Mouse (Mus musculus) c-Kit-negative CD71-positive TER-119-positive erythroid progenitor cells, embryonic 14.5 days (primary cell): ENCODE measurements around the gene Arl15.

Experiments
- DNase-seq: peaks from one replicate; pipeline ENCODE4 v3.0.0-alpha.2; 2013; ENCODE audit warnings: low read depth, low spot score

Gene Arl15

DNA sequence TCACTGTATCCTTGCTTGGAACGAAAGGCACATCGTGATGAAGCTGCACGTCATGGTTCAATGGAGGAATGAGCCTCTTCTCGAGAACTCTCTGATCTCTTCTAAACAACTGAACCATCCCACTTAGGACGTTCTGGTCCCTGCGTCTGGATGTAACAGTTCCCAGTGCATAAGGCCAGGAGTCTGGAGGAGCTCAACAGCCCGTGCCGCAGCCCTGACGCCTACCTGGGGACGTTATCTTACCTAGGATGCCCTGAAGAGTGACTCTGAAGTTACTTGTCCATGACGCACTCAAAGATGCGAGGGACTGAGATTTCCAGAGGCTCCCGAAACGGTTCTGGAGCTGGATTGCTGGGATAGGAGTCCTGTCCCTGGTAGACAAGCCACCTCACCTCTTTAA is 121.4 kb downstream of the Arl15 start:
- no peak for DNase-seq

DNA sequence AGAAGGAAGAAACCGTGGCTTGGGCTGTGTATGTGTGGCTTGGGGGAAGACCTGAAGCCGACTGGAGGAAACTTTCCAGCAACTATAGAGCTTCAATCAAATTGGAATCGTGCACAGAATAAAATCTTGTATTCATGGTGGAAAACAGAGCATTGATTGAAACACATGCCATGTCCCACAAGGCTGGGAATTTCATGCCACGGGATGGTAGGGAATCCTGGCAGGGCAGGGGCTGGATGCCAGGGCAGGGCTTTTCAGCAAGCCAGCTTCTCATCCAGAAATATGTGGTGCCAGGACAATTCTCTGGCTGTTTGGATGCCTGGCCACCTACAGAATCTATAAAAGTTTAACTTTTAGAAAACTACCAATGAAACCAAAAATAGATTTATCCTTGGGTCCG is 122.5 kb downstream of the Arl15 start:
- DNase-seq: no peak

DNA sequence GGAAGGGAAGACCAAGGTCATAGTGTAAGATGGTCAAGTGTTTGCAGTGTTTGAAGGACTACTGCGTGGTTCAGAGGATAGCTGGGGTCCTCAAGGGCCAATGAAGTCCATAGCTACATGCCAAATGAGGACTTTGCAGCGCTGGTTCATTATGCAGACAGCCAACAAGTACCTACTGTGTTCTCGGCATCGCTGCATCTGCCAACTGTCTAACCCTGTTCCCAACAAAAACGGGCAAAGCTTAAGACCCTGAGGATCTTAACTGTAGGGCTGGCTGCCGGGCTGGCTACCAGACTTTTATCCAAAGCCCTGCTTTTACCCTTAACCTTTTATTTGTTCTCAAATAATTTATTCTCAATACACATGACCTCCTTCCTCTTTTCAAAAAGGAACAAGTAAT is 123.1 kb downstream of the Arl15 start:
- no peak for DNase-seq

DNA sequence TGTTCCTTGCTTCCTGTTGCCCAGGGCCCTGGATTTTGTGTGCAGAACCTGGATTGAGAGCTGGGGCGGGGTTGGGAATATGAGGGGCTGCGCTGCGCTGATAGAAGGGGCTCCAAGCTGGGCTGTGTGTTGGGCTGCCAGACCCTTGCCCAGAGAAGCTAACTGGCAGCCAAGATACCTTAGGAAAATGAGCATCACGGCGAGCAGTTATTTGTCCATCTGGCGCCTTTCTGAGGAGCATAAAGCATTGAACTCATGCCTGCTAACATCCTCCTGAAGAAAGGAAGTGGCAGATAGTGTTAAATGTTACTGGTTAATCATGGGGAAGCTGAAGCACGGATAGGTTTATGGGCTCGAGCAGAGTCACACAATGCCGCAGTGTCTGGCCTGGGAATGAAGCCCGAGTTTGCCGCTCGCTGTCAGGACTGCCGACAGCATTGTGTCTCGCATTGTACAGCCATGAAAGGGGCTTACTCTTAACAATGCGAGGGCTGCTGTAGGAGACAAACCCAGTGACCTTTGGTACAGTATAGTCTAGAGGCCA is 123.6 kb downstream of the Arl15 start:
- DNase-seq: no peak

DNA sequence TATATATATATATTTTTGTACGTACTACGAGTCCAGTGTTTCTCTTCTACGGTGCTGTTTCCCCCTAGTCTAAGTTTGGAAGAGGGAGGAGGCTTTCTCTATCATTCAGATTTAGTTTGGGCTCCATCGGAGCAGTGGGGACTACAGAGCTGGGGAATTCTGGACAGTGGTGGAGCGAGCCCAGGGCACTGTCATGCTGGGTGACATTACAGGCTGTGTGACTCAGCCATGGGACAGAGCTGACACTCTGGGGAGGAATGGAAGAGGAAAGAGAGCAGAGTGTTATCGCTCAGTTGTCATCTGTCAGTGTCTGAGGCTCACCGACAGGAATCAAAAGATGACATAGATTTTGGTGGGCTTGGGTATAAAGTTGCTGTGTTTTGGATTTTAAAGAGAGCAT is 124.4 kb downstream of the Arl15 start:
- DNase-seq: no peak

DNA sequence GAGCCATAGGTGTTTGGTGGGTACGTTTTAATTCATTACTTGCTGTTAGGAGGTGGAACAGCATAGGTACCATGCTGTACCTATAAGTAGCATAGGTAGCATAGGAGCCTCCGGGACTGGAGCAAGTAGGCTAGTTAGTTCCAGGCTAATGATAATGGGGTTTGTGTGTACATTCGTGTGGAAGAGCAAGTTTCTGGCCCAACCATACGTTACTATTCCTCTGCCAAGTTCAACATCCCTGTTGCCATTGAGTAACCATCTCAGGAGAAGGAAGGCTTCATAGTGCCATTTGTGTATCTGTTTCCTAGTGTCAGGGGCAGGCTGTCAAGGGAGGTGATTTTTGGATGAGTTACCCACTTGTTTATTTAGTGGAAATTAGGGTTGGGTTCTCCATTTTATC is 141.4 kb downstream of the Arl15 start:
- DNase-seq: no peak

DNA sequence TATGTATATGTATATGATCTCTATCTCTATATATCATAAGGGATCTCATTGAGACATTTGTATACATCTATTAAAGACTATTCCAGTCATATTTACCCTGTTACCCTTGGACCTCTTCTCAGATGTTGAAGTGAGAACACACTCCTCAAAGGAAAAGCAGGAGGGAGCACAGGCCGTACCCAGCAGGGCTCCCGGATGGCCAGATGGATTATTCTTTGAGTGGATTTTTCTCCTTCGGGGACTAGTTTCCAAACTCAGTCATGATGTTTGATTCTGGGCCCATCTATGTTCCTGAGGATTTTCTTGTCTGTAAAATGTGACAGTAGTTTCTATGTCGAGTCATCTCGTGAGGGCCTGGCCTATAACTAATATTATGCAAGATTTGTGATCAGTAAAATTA is 142.9 kb downstream of the Arl15 start:
- DNase-seq: no peak

DNA sequence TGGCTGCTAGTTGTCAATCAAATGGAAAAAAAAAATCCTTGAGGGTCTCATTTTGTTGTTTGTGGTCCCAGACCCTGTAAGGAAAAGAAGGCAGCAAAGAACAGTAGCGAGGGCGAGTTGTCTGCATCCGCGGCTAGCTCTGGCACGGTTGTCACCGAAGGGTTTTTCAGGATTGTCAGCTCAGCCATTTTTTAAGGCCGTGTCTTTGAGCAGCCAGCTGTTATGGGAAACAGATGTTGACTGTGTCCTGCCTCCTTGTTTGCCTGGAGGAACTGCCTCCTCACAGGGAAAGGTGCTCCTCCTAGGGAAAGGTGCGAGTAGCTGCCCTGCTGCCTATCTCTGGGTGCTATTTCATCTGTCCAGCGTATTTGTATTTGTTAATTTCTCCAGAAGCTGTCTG is 144.3 kb downstream of the Arl15 start:
- DNase-seq: no peak

DNA sequence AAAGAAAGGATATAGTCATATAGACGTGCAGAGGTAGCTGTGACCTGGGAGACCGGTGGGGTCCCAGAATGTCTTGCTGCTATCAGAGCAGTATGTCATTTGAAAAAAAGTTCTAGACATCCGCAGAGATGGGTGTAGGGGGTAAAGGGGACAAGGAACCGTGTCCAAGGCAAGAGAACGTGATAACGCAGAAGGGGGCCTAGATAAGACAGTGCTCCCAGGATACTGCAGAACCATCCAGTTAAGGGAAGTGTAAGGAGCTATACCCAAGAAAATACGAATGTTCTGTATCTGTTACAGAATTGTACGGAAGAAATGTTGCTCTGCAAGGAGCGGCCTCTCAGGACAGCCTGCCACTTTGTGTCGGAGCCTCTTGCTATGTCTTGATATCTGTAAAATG is 144.8 kb downstream of the Arl15 start:
- no peak for DNase-seq

DNA sequence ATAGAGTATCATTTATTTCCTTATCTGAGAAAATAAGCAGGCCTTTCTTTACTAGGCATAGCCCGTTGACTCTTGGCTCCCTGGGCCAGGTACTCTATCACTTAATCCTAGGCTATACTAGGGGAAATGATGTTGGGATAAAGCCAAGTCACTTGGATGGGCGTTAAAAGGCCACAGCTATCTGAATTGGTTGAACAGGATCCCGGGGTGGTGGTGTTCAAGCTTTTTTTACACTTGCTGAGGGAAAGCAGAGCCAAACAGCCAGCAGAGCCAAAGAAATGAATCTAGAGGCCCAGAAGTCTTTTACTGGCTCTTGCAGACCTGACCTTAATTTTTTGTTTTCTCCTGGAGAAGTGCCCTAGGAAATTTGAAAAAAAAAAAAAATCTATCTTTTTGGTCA is 145.4 kb downstream of the Arl15 start:
- DNase-seq: no peak

DNA sequence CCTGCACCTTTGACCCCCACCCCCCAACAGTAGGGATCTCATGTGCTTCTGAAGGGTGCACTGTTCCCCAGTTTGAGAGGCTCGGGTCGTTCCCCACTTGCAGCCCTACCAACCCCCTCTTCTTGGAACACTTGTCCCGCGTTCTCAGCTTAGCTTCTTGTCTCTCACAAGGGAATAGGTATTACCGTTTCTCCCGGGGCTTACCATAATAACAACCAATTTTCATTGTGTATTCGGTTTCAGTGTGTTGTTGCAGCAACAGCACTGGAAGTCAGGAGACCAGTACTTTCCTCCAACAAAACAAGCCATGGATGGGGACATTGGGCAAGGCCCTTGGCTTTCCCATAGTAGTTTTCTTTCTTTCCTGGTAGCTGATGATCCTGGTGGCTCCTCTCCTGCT is 145.8 kb downstream of the Arl15 start:
- DNase-seq: no peak

DNA sequence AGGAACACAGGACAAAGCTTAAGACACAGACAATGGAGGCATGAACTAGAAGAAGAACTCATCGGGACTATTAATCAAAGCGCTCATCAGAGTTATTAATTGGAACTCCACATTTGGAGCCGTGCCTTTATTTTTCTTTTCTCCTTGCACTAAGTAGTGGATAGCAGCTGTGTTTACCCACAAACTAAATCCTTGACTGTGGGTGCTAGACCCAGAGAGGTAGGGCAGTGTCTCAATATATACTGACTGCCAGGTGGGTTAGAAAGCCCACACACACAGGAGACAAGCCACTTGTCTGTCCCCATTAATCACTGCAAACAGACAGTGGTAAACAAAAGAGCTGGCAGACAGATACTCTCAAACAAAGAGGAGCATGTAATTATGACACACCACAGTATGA is 147.6 kb downstream of the Arl15 start:
- DNase-seq: no peak

DNA sequence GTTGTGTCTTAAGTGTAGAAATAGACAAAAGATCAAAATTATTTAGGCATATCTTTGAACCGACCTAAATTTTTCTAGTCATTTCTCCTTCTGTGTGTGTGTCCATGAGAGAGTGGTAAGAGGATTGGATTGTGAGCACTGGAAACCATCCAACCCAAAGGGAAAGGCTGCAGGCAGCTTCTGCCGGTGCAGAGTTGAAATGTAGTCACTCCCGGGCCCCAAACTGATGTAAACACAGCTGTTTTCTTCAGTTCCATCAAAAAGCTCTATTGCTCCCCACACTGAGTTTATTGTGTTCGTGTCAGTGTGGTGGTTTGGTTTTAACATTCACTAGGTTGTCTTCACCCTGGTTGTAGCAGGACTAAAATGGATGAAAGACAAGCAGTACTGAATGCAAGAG is 153.2 kb downstream of the Arl15 start:
- no peak for DNase-seq

DNA sequence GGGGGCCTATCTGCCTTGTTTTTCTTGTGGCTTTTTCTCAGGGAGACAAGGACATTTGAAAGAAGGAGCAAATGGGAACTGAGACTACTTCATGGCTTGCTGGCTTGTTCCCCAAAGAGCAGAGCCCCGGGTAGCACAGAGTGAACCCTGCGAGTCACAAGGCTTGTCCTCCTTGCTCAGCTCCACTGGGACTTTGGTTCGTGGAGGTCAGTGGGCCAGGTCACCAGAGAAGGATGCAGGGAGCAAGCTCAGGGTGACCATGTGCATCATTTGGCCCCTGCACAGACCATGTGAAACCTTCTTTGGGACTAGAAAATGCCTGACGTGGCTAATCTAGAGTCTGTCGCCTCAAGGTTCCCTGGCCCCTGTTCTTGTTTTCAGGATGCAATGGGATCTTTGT is 155.4 kb downstream of the Arl15 start:
- no peak for DNase-seq

DNA sequence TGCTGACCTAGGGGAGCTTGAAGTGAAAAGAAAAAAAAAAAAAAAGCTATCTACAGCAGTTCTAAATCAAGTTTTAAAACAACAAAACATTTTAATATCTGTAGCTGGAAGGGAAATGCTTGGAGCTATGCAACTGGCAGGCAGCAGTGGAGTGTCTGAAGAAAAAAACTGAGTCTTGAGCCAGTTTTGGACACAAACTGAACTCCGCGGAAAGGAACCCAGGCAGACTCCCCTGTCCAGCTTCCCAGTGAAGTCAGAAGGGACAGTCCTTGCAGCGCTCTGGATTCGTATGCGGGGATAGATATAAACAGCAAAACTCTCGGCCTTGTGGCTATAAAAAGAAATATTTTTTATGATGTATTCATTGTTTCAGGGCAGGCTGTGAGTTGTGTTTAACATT is 155.8 kb downstream of the Arl15 start:
- no peak for DNase-seq

DNA sequence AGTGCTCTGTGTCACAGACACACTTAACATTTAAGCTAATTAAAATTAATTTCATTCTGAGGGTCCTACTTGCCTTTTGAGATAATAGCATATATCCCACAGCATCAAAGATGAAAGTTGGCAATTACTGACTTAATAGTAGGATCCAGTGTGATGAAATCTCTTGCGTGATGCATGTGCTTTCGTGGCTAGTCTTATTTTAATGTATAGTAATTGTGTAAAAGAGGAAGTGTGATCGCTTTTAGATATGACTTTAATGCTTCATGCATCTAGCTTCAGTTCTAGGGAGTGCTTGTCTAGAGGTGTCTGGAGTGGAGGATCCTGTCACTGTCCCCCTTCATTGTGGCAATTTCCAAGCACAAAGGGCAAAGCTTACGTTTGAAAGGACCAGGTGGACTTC is 163.1 kb downstream of the Arl15 start:
- DNase-seq: no peak

DNA sequence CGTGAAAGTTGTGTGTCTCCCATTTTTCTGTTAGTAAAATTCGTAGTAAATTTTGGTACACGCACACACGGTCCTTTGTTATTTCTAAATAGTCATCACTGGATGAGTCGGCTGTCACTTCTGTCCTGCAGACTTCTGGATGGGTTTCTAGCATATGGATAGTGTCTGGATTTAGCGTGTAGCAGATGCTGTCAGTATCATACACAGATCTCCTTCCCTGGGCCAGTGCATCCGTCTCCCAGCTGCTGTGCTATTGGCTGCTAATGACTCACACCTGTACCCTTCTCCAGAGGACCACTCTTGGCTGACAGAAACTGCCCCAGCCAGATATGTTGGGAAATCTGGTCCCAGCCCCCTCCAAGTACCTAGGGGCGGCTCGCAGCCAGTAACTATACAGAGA is 170.6 kb downstream of the Arl15 start:
- no peak for DNase-seq

DNA sequence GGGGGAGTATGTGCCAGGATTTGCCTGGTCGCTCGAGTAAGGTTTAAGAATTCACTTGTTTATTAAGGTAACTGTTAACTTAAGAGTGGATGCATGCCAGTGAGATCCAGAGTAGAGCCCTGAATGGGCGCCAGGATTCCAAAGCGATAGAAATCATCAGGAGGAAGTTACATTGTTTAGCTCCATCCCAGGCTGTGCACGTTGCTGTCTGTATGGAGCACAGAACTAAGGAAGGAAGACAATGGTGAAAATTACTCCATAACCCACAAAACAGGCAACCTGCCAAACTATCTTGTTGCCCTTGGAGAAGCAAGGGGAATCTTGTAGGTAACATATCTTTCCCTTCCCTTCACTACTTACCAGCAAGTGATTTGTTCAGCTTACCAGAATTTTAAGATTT is 176.4 kb downstream of the Arl15 start:
- DNase-seq: no peak

DNA sequence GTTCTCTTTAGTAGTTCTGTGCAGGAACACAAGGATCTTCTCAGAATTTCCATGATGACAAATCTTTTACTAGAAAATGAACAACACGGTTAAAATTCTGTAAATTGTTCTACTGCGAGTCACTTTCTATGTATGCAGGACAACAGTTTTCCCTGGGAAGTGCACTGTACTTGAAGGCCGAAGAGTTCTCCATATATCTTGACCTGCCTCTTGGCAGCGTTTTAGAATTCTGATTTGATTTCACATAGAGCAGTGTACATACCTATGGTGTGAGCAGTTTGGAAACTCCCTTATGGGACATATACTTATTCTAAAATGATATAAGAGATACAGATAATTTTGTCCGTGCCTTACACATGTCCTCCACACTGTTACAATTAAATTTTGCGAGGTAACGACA is 178.1 kb downstream of the Arl15 start:
- DNase-seq: no peak

DNA sequence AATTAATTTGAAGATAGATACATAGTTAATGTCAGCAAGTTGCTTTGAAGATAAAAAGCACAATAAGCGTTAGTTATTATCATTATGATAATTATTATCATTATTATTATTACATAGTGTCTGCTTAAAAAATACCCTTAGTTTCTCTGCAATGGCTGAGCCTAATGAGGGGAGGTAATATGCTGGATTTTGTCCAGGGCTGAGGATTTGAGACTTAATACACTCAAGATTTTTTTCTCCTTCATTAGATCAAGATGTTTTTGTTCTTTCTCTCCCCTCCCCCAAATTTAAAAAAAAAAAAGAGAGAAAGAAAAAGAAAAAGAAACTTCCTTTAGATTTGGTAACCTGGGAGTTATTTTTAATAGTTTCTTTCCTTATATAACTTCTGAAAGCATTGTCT is 180.6 kb downstream of the Arl15 start:
- DNase-seq: no peak

DNA sequence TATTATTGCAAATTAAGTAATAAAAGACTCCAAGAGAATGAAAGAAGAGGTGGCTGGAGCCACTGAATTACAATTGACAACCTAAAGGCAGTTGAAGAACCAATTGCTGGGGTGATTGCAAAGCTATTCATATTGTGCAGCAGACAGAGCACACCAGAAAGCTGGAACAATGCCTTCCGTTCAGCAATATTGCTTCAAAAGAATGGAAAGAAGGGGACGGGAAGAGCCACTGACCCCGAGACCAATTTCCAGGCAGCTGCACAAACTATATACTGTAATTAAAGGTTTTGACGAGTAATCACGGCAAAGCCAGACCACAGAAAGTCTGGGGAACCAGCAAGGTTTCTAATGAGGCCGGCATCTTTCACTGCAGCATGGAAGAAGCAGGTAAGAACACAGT is 181.4 kb downstream of the Arl15 start:
- DNase-seq: no peak

DNA sequence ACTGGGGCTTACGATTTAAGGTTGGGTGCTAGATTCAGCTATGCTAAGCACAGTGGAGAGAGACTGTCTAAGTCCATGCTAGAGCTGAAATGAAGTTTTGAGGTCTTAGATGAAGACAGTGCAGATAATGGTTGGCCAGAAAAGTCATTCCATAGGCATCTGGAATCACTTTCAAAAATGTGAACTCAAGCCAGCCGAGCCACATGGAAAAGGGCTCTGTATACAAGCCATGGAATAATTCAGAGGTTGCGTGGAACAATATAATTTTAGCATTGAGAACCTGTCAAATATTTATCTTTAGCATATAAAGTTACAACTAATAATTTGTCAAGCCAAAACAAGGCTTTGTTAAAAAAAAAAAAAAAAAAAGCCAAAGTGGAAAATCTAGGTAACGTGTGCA is 182.6 kb downstream of the Arl15 start:
- DNase-seq: no peak

DNA sequence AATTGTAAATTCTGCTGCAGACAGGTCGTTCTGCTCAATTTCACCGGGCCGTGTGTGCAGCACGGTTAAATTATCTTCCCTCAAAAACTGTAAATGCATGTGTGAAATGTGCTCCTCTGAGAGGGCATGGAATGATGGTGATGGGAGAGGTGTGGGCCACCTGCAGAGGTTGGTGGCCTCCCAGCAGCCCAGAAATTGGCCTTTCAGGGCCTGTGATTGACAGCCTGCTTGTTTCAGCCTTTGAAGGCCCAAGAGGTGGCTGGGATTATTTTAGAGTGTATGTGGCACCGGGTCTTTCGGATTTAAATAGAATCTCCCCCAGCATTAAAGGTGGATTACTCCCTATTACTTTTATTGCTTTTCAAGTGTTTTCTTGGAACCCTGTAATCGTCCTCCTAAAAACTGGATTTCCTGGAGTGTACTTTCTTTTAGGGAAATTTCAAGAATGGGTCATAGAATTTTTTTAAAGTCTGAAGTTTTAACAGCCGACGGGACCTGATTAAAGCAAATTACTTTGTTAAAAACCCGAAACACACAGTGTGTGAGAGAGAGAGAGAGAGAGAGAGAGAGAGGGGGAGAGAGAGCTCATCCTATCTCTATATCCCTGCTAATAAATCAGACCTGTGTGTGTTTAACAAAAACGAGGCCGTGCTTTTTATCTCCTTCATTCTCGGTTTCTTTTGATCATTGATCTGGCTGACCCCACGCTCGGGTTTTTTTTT is 186.6 kb downstream of the Arl15 start:
- no peak for DNase-seq

DNA sequence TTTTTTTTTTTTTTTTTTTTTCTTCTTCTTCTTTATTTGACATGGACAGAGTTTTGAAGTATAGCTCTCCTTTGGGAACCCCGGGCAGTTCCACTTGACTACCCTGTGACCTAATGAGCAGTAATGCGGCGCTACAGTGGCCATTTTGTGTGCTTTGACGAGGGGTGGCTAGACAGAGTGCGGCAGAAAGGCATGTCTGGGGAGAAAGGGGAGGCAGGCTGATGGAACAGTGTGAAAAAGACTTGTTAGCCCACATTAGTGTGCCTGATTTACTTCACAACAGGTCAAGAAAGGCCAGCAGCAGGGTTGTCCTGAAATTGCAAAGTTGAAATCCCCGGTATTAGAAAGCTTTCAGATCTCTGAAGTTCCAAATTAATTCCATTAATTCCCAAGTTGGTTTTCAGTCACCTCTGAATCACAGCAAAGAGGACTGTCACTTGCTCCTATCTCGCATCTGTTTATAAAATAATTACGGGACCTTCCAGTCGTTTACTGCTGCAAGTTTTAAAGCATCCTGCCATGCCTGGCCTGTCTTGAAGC is 187.2 kb downstream of the Arl15 start:
- DNase-seq: no peak
